Mouse (Mus musculus): ENCODE data around the gene Ckap5. TPM values are rescaled to one million over a fixed set of nuclear protein-coding genes. Genes with fewer than 3 reads are reported as not detected.

Gene Ckap5
- total RNA-seq, 1 experiment from 2014 or later: 41.9 TPM

- no peak for ATAC-seq (replicated peaks; ENCODE audit: insufficient number of reproducible peaks, low FRiP score, low TSS enrichment, poor library complexity, severe bottlenecking)
These were observed 122.6 kb downstream of the Ckap5 start for GRCm38 (mm10) chr2:91649152-91649551.

GRCm38 (mm10) chr2:91649553-91650359, 123.2 kb downstream of the Ckap5 start, which contains the start of the genes Zfp408 and Arhgap1:
TSS of gene Zfp408 (minus strand) at chr2:91649791.
TSS of gene Arhgap1 (plus strand) at chr2:91649860.
- peak; percentile 90 for ATAC-seq (replicated peaks; ENCODE audit: insufficient number of reproducible peaks, low FRiP score, low TSS enrichment, poor library complexity, severe bottlenecking)

GRCm38 (mm10) chr2:91650360-91650995, 123.9 kb downstream of the Ckap5 start:
- no peak for ATAC-seq (replicated peaks; ENCODE audit: insufficient number of reproducible peaks, low FRiP score, low TSS enrichment, poor library complexity, severe bottlenecking)

GRCm38 (mm10) chr2:91651458-91652258, 125.1 kb downstream of the Ckap5 start:
- ATAC-seq (replicated peaks; ENCODE audit: insufficient number of reproducible peaks, low FRiP score, low TSS enrichment, poor library complexity, severe bottlenecking): no peak

- no peak for ATAC-seq (replicated peaks; ENCODE audit: insufficient number of reproducible peaks, low FRiP score, low TSS enrichment, poor library complexity, severe bottlenecking)
These were observed 126.3 kb downstream of the Ckap5 start for GRCm38 (mm10) chr2:91652863-91653262.

- ATAC-seq (replicated peaks; ENCODE audit: insufficient number of reproducible peaks, low FRiP score, low TSS enrichment, poor library complexity, severe bottlenecking): no peak
These were observed 128.8 kb downstream of the Ckap5 start for GRCm38 (mm10) chr2:91655388-91655787.

- no peak for ATAC-seq (replicated peaks; ENCODE audit: insufficient number of reproducible peaks, low FRiP score, low TSS enrichment, poor library complexity, severe bottlenecking)
These were observed 129.3 kb downstream of the Ckap5 start for GRCm38 (mm10) chr2:91655827-91656226.

GRCm38 (mm10) chr2:91656774-91657173, 130.2 kb downstream of the Ckap5 start:
- ATAC-seq (replicated peaks; ENCODE audit: insufficient number of reproducible peaks, low FRiP score, low TSS enrichment, poor library complexity, severe bottlenecking): no peak

- no peak for ATAC-seq (replicated peaks; ENCODE audit: insufficient number of reproducible peaks, low FRiP score, low TSS enrichment, poor library complexity, severe bottlenecking)
These were observed 133.1 kb downstream of the Ckap5 start for GRCm38 (mm10) chr2:91659657-91660056.

GRCm38 (mm10) chr2:91660981-91661380, 134.4 kb downstream of the Ckap5 start:
- no peak for ATAC-seq (replicated peaks; ENCODE audit: insufficient number of reproducible peaks, low FRiP score, low TSS enrichment, poor library complexity, severe bottlenecking)

GRCm38 (mm10) chr2:91664780-91665179, 138.2 kb downstream of the Ckap5 start:
- no peak for ATAC-seq (replicated peaks; ENCODE audit: insufficient number of reproducible peaks, low FRiP score, low TSS enrichment, poor library complexity, severe bottlenecking)

GRCm38 (mm10) chr2:91666386-91666910, 139.9 kb downstream of the Ckap5 start:
- no peak for ATAC-seq (replicated peaks; ENCODE audit: insufficient number of reproducible peaks, low FRiP score, low TSS enrichment, poor library complexity, severe bottlenecking)

- no peak for ATAC-seq (replicated peaks; ENCODE audit: insufficient number of reproducible peaks, low FRiP score, low TSS enrichment, poor library complexity, severe bottlenecking)
These were observed 141.2 kb downstream of the Ckap5 start for GRCm38 (mm10) chr2:91667747-91668146.

GRCm38 (mm10) chr2:91669326-91669725, 142.8 kb downstream of the Ckap5 start:
- no peak for ATAC-seq (replicated peaks; ENCODE audit: insufficient number of reproducible peaks, low FRiP score, low TSS enrichment, poor library complexity, severe bottlenecking)

GRCm38 (mm10) chr2:91670038-91670437, 143.5 kb downstream of the Ckap5 start:
- ATAC-seq (replicated peaks; ENCODE audit: insufficient number of reproducible peaks, low FRiP score, low TSS enrichment, poor library complexity, severe bottlenecking): no peak

Data from monocyte, adult 5-6 weeks (primary cell).